Mouse (Mus musculus): ENCODE data around the gene Gzme. TPM values are rescaled to one million over a fixed set of nuclear protein-coding genes. Genes with fewer than 3 reads are reported as not detected.

Gzme gene
- not detected for polyA plus RNA-seq (2017; shearing (Covaris generic))

DNA sequence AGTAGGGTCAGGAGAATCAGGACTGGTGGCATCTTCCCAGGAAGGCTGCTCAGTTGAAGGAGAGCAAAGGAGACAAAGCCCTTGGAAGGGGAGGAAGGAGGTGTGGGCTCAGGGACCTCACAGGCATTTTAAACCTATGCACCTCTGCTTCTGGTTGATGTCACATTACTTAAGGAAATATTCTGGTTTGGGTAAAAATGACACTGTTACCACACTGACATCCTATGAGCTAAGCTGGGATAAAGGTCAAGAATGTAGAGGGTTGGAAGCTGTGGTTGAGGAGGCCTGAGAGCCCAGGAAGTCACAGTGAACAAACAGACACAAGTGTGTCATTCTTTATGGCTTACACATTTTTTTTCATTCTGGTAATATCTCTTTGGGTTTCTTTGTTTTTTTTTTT, at the start of gene Gzme:
Gene Gzme (minus strand): TSS at position 101 of the 400 bp plus-strand sequence.

DNA sequence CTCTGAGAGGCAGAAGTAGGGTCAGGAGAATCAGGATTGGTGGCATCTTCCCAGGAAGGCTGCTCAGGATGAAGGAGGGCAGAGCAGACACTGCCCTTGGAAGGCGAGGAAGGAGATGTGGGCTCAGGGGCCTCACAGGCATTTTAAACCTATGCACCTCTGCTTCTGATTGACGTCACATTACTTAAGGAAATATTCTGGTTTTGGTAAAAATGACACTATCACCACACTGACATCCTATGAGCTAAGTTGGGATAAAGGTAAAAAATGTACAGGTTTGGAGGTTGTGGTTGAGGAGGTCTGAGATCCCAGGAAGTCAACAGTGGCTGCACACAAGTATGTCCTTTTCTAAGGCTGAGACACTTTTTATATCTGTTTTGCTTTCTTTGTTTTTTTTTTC, 39.1 kb upstream of the Gzme start, which contains the start of gene Gzmg:
Gene Gzmg (minus strand): TSS at position 101 of the 400 bp plus-strand sequence.

GRCm38 (mm10) chr14:56132508-56132907, 12.1 kb upstream of the Gzme start, which contains the start of gene Gzmd:
TSS of gene Gzmd (minus strand) at chr14:56132608.

GRCm38 (mm10) chr14:56102386-56102785, 18.0 kb downstream of the Gzme start, which contains the start of gene Ctsg:
TSS of gene Ctsg (minus strand) at chr14:56102574.

DNA sequence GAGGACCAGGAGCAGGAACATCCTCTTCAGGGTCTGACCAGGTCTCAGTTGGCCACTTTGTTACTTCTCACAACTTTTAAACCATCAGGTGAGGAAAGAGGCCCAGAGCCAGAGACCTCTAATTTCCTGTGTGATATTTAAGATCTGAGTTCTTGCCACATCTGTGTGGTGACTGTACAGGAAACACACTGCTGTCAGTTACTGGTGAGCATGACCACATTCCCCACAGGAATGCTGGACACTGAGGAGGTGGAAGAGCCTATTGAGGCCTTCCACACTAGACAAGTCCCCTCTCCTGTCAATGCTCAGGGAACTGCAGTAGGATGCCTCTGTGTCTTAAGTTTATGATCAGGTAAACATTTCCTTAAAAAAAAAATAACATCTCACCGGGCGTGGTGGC, 35.3 kb downstream of the Gzme start, which contains the start of gene Mcpt8:
Gene Mcpt8 (minus strand): TSS at position 107 of the 400 bp plus-strand sequence.

Other genes starting within 250 kb of the Gzme start
- 0.13 TPM for gene Cbln3, start 236.2 kb downstream of the Gzme start, polyA plus RNA-seq (2017; shearing (Covaris generic))
- gene Khnyn, start 235.7 kb downstream of the Gzme start, polyA plus RNA-seq (2017; shearing (Covaris generic)) = 131 TPM
- gene Sdr39u1, start 220.3 kb downstream of the Gzme start, polyA plus RNA-seq (2017; shearing (Covaris generic)) = 79.0 TPM
- gene Cma1, start 175.9 kb downstream of the Gzme start, polyA plus RNA-seq (2017; shearing (Covaris generic)) = not detected
- not detected for gene Cma2, start 169.6 kb downstream of the Gzme start, polyA plus RNA-seq (2017; shearing (Covaris generic))
- not detected for gene Mcpt1, start 102.7 kb downstream of the Gzme start, polyA plus RNA-seq (2017; shearing (Covaris generic))
- gene Mcpt9, start 90.1 kb downstream of the Gzme start, polyA plus RNA-seq (2017; shearing (Covaris generic)) = not detected
- not detected for gene Mcpt2, start 78.6 kb downstream of the Gzme start, polyA plus RNA-seq (2017; shearing (Covaris generic))
- not detected for gene Mcpt4, start 58.3 kb downstream of the Gzme start, polyA plus RNA-seq (2017; shearing (Covaris generic))
- gene Mcpt8, start 35.4 kb downstream of the Gzme start, polyA plus RNA-seq (2017; shearing (Covaris generic)) = not detected
- not detected for gene Ctsg, start 18.1 kb downstream of the Gzme start, polyA plus RNA-seq (2017; shearing (Covaris generic))
- not detected for gene Gzmd, start 12.0 kb upstream of the Gzme start, polyA plus RNA-seq (2017; shearing (Covaris generic))
- gene Gzmg, start 39.0 kb upstream of the Gzme start, polyA plus RNA-seq (2017; shearing (Covaris generic)) = not detected
- not detected for gene Gzmn, start 54.0 kb upstream of the Gzme start, polyA plus RNA-seq (2017; shearing (Covaris generic))
- gene Gzmf, start 90.8 kb upstream of the Gzme start, polyA plus RNA-seq (2017; shearing (Covaris generic)) = not detected
- gene Gzmc, start 114.0 kb upstream of the Gzme start, polyA plus RNA-seq (2017; shearing (Covaris generic)) = 3.2 TPM
- gene Gzmb, start 141.6 kb upstream of the Gzme start, polyA plus RNA-seq (2017; shearing (Covaris generic)) = 14.5 TPM
- not detected for gene Atp12a, start 244.4 kb upstream of the Gzme start, polyA plus RNA-seq (2017; shearing (Covaris generic))

Data from inflammation-experienced regulatory T-cells, adult 16 weeks (primary cell).